Mouse (Mus musculus): ENCODE results near the gene Stpg3. TPM values are rescaled to one million over a fixed set of nuclear protein-coding genes. Genes with fewer than 3 reads are reported as not detected.
A peak's percentile ranks its signal among the peaks of the same experiment; 100 is the strongest.
"Not testable (repeated sequence)": the region's sequence is repeated elsewhere in the genome, so short reads cannot be mapped to it uniquely, and the experiment has no call there.

The Stpg3 gene
- total RNA-seq (2015) (not detected in 2 replicates), total RNA-seq (2017) (not detected in 2 replicates)

GRCm38 (mm10) chr2:25214444-25214843 is at the start of gene Stpg3:
TSS of gene Stpg3 (minus strand) at chr2:25214637.
- ATAC-seq (ENCODE audit: poor library complexity, severe bottlenecking), result no peak

GRCm38 (mm10) chr2:25263623-25264285 is 49.3 kb upstream of the Stpg3 start:
- no peak for ATAC-seq (ENCODE audit: poor library complexity, severe bottlenecking)

- peak; percentile 14; the same call in 1 of the 2 replicates for ATAC-seq (ENCODE audit: poor library complexity, severe bottlenecking)
These were observed 48.6 kb upstream of the Stpg3 start for GRCm38 (mm10) chr2:25262795-25263622.

GRCm38 (mm10) chr2:25262291-25262767 is 47.9 kb upstream of the Stpg3 start, which contains the start of gene Tprn:
TSS of gene Tprn (plus strand) at chr2:25262618.
- ATAC-seq (ENCODE audit: poor library complexity, severe bottlenecking), result peak; percentile 96

- ATAC-seq (ENCODE audit: poor library complexity, severe bottlenecking), result no peak
These were observed 47.4 kb upstream of the Stpg3 start for GRCm38 (mm10) chr2:25261870-25262269.

GRCm38 (mm10) chr2:25258887-25259286 is 44.5 kb upstream of the Stpg3 start:
- no peak for ATAC-seq (ENCODE audit: poor library complexity, severe bottlenecking)

GRCm38 (mm10) chr2:25257250-25257649 is 42.8 kb upstream of the Stpg3 start:
- ATAC-seq (ENCODE audit: poor library complexity, severe bottlenecking), result not testable (repeated sequence)

GRCm38 (mm10) chr2:25256443-25257109 is 42.1 kb upstream of the Stpg3 start:
- ATAC-seq (ENCODE audit: poor library complexity, severe bottlenecking), result not testable (repeated sequence)

- peak; percentile 97 for ATAC-seq (ENCODE audit: poor library complexity, severe bottlenecking)
These were observed 40.9 kb upstream of the Stpg3 start, which contains the start of gene Tmem203 for GRCm38 (mm10) chr2:25255284-25255779. TSS of gene Tmem203 (plus strand) at chr2:25255439.

GRCm38 (mm10) chr2:25252331-25252730 is 37.9 kb upstream of the Stpg3 start:
- ATAC-seq (ENCODE audit: poor library complexity, severe bottlenecking), result no peak

- ATAC-seq (ENCODE audit: poor library complexity, severe bottlenecking), result no peak
These were observed 32.0 kb upstream of the Stpg3 start, which contains the start of gene AL732309.1 for GRCm38 (mm10) chr2:25246183-25247072. TSS of gene AL732309.1 (minus strand) at chr2:25246863.

- no peak for ATAC-seq (ENCODE audit: poor library complexity, severe bottlenecking)
These were observed 29.7 kb upstream of the Stpg3 start for GRCm38 (mm10) chr2:25244144-25244543.

- ATAC-seq (ENCODE audit: poor library complexity, severe bottlenecking), result no peak
These were observed 28.9 kb upstream of the Stpg3 start for GRCm38 (mm10) chr2:25243342-25243741.

- ATAC-seq (ENCODE audit: poor library complexity, severe bottlenecking), result no peak
These were observed 27.7 kb upstream of the Stpg3 start, which contains the start of the genes Rnf208 and Cysrt1 for GRCm38 (mm10) chr2:25242101-25242506. TSS of gene Rnf208 (plus strand) at chr2:25242255. TSS of gene Cysrt1 (minus strand) at chr2:25242452.

GRCm38 (mm10) chr2:25241438-25241775 is 27.0 kb upstream of the Stpg3 start:
- ATAC-seq (ENCODE audit: poor library complexity, severe bottlenecking), result no peak

GRCm38 (mm10) chr2:25240723-25241437 is 26.4 kb upstream of the Stpg3 start:
- ATAC-seq (ENCODE audit: poor library complexity, severe bottlenecking), result peak; percentile 51

- no peak for ATAC-seq (ENCODE audit: poor library complexity, severe bottlenecking)
These were observed 25.9 kb upstream of the Stpg3 start for GRCm38 (mm10) chr2:25240310-25240709.

- ATAC-seq (ENCODE audit: poor library complexity, severe bottlenecking), result no peak
These were observed 25.3 kb upstream of the Stpg3 start for GRCm38 (mm10) chr2:25239766-25240165.

GRCm38 (mm10) chr2:25238106-25238505 is 23.7 kb upstream of the Stpg3 start:
- no peak for ATAC-seq (ENCODE audit: poor library complexity, severe bottlenecking)
